Mouse (Mus musculus) neural tube, embryonic 14.5 days (tissue): Measurements from ENCODE around the gene Alox12b. TPM values are rescaled to one million over a fixed set of nuclear protein-coding genes. Genes with fewer than 3 reads are reported as not detected.

Experiments
- ATAC-seq: fragments of 200-750 bp; cut with Nextera tagmentation; 2 replicates; pipeline ENCODE4 v1.8.0; 2017; ENCODE audit warnings: low read depth, mild to moderate bottlenecking, moderate TSS enrichment, moderate library complexity
- H3K27ac ChIP-seq: fragments of 300-500 bp; sonication (generic); 2 replicates; pipeline ENCODE4 v1.5.1; 2014; ENCODE audit warnings: low read depth, mild to moderate bottlenecking, control low read depth, low read length, moderate library complexity, mixed read lengths
- H3K27me3 ChIP-seq: fragments of 300-500 bp; sonication (generic); 2 replicates; pipeline ENCODE4 v1.6.1; 2014; ENCODE audit warnings: low read length; ENCODE audit not compliant: control insufficient read depth, insufficient read depth
- H3K36me3 ChIP-seq: fragments of 300-500 bp; sonication (generic); 2 replicates; pipeline ENCODE4 v1.6.1; 2014; ENCODE audit warnings: low read length, mixed read lengths; ENCODE audit not compliant: control insufficient read depth, insufficient read depth
- H3K4me1 ChIP-seq: fragments of 300-500 bp; sonication (generic); 2 replicates; pipeline ENCODE4 v1.6.1; 2014; ENCODE audit warnings: low read length; ENCODE audit not compliant: control insufficient read depth, insufficient read depth
- H3K4me2 ChIP-seq: fragments of 300-500 bp; sonication (generic); 2 replicates; pipeline ENCODE4 v1.6.1; 2014; ENCODE audit warnings: mild to moderate bottlenecking, low read depth, low read length, control low read depth
- H3K4me3 ChIP-seq: fragments of 300-500 bp; sonication (generic); 2 replicates; pipeline ENCODE4 v1.5.1; 2014; ENCODE audit warnings: low read depth, low read length, control low read depth, mixed read lengths
- H3K9ac ChIP-seq: fragments of 300-500 bp; sonication (generic); replicated peaks from 2 replicates; pipeline ENCODE4 v1.6.1; 2014; ENCODE audit warnings: low read depth, mild to moderate bottlenecking, control low read depth, low read length, mixed read lengths
- H3K9me3 ChIP-seq: fragments of 300-500 bp; sonication (generic); 2 replicates; pipeline ENCODE4 v1.6.1; 2016; ENCODE audit warnings: low read length; ENCODE audit not compliant: control insufficient read depth
- WGBS: fragments of 180-500 bp; shearing (Covaris S2); extraction: QIAGEN DNeasy Blood & Tissue Kit; methylation state at CpG from one replicate; pipeline ENCODE4 v1.1.7; 2014; 5-methylcytosine and 5-hydroxymethylcytosine counted together
- polyA plus RNA-seq: library from polyadenylated mRNA; unstranded; fragments of >200 nt; fragmentation: Nextera tagmentation; extraction: Ambion mirVana; gene quantifications from 2 replicates; pipeline ENCODE4 v1.2.1, GENCODE M21; 2014

Gene Alox12b
- polyA plus RNA-seq, 1 experiment from 2014 or later = 0.67 TPM

DNA sequence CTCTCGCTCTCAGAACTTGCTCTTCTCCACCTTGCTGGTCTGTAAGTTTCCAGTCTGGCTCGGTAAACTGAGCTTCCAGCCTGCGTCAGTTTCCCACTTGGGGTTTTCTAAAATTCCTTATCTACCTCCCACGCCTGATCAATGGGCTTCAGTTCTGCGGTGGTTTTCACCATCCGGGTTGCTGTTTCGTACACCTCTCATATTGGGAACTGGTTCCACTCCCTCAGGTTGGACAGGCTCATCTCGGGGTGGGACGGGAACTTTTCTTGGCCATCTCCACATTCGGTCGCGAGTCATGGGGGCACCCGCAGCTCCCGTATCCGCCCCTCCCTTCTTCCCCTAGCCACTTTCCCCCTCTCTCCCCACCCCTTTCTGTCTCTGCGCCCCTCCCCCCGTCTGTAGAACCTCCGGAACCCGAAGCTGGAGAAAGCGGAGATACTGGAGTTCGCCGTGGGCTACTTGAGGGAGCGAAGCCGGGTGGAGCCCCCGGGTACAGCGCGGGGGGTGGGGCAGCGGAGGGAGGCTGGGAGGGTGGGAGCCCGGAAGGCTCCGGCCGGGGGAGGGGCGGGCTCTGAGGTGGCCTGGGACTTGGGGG, 35.0 kb upstream of the Alox12b start:
- H3K4me1 ChIP-seq = peaks cover 20% of the 10 kb centered on the region
- H3K4me3 ChIP-seq = peak overlapping the region; percentile 66
- peaks cover 9% of the 10 kb centered on the region; the same call in 1 of the 2 replicates for H3K27me3 ChIP-seq
- H3K9ac ChIP-seq = peak overlapping the region; percentile 69
- no peaks in the 10 kb centered on the region for H3K36me3 ChIP-seq
- whole genome bisulfite sequencing = under 1% methylated on average over 30 of the region's 32 CpGs
- 0 out of 2 replicates have a peak overlapping the region, but pooled peaks have one; percentile 18 for H3K27ac ChIP-seq
- no peak for ATAC-seq
- no peaks in the 10 kb centered on the region for H3K9me3 ChIP-seq
- peak overlapping the region; percentile 94 for H3K4me2 ChIP-seq

GRCm38 (mm10) chr11:69122336-69122951, 34.3 kb upstream of the Alox12b start, which contains the start of gene 9130213A22Rik:
Gene 9130213A22Rik, minus strand, starts transcription at chr11:69122589.
- Histone ChIP-seq H3K9ac (peak within 1 kb of the TSS; percentile 69), H3K4me1 (peaks cover 16% of the 10 kb centered on the region), H3K4me2 (peak within 1 kb of the TSS; percentile 94), H3K9me3 (no peaks in the 10 kb centered on the region), H3K27ac (peak within 1 kb of the TSS; percentile 18; the same call in 1 of the 2 replicates), H3K36me3 (no peaks in the 10 kb centered on the region), H3K4me3 (peak within 1 kb of the TSS; percentile 66), H3K27me3 (peaks cover 9% of the 10 kb centered on the region; the same call in 1 of the 2 replicates)
- under 1% methylated on average over 59 of the region's 66 CpGs for WGBS
- peak; percentile 57 for ATAC-seq

DNA sequence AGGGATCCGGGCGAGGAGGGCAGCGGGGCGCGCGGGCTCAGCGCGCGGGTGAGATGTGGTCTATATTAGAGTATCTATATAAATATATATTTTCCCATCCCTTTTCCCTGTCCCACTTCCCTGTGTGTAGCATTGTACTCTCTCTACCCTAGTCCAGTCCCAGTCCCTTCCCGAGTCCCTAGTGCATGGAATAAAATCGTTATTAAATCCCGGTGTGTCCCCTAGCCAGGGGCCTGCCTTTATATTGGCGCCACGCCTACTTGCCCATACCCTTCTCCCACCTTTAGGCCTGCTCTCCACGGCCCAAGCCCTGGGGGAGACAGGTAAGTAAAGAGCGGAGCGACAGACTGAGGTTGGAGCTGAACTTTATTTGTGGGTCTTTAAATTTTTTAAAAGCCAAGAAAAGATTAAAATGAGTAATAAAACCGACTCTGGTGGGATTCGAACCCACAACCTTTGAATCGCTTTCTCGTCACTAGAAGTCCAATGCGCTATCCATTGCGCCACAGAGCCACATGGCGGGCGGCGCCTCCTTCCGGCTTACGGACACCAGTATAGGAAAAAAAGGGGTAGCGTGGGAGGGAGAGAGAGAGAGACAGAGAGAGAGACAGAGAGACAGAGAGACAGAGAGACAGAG, 33.6 kb upstream of the Alox12b start:
- H3K4me3 ChIP-seq = peak overlapping the region; percentile 66
- peaks cover 9% of the 10 kb centered on the region; the same call in 1 of the 2 replicates for H3K27me3 ChIP-seq
- H3K9me3 ChIP-seq = no peaks in the 10 kb centered on the region
- peak overlapping the region; percentile 94 for H3K4me2 ChIP-seq
- peak; percentile 7; the same call in 1 of the 2 replicates for ATAC-seq
- H3K4me1 ChIP-seq = peaks cover 16% of the 10 kb centered on the region
- under 1% methylated on average over 29 of the region's 29 CpGs for WGBS
- no peaks in the 10 kb centered on the region for H3K36me3 ChIP-seq
- H3K27ac ChIP-seq = no peak overlapping the region; the same call in 1 of the 2 replicates
- peak overlapping the region; percentile 69 for H3K9ac ChIP-seq

DNA sequence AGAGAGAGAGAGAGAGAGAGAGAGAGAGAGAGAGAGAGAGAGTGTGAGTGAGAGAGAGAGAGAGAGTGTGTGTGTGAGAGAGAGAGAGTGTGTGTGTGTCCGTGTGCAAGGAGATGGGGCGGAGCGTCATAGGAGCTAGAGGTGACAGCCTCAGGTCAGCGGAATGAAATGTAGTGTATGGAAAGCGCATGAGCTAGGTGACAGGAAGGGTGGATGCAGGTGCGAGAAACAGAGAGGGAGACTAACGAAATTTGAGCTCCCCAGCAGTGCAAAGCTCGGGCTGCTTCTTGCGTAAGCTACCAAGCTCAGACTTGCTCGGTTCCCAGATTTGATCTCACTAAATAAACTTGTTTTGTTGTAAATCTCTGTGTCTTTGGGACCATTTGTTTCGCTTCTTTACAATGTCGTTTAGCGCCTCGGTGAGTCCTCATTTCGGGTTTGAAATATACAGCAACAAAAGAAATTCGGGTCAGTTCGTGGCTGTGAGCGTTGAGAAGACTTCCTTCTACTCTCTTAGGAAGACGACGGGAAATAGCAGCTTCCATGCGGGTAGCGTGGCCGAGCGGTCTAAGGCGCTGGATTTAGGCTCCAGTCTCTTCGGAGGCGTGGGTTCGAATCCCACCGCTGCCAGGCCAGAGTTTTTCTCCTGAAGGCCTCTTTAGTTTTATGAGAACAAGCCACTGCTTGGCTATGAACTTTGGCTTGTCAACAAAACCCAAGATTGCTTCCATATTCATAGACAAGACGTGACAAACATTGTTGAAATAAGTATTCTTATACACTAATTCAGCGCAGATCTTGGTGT, 32.9 kb upstream of the Alox12b start:
- ATAC-seq = peak; percentile 81
- under 1% methylated on average over 31 of the region's 31 CpGs for WGBS
- Histone ChIP-seq H3K4me2 (peak overlapping the region; percentile 94), H3K27ac (peak overlapping the region; percentile 70), H3K9me3 (no peaks in the 10 kb centered on the region), H3K9ac (peak overlapping the region; percentile 51), H3K27me3 (peaks cover 9% of the 10 kb centered on the region; the same call in 1 of the 2 replicates), H3K4me1 (peaks cover 16% of the 10 kb centered on the region), H3K4me3 (peak overlapping the region; percentile 66), H3K36me3 (no peaks in the 10 kb centered on the region)

- 0% methylated on average over 3 of the region's 3 CpGs for WGBS
Measured at GRCm38 (mm10) chr11:69124498-69124847, 32.3 kb upstream of the Alox12b start.

DNA sequence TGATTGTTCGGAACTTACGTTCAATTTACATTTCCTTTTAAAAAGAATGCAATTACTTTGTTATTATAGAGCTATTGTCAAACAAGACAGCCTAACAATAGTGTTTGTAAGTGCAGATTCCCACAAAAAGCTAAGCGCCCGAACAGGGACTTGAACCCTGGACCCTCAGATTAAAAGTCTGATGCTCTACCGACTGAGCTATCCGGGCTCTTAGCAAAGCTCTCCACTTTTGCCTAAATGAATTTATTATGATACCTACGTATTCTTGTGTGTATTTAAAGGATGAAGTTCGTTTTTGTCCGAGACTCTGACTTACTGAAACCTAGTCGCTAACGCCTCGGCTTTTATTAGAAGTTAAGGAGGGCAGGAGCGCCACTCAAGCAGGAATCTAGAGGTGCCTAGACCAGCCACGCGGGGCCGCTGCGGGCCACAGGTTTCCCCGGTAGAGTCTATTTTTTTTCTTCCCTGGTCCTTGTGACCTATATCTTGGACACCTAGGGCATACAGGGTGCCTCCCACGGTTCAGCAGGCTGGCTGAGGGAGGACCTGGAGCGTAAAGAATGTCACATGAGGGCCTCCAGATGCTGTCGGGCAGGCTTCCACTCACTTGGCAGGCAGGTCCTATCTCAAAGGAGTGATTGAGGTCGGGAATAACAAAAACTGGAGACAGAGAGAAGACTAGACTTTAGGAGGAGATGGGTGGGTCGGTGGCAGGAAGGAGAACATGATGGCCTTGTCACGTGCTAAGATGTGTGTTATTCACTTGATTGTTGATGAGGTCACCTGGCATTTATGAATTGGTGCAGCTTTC, 31.5 kb upstream of the Alox12b start:
- Histone ChIP-seq H3K4me3 (peak overlapping the region; percentile 45), H3K36me3 (no peaks in the 10 kb centered on the region), H3K4me1 (peaks cover 8% of the 10 kb centered on the region; the same call in 1 of the 2 replicates), H3K27ac (peak overlapping the region; percentile 52), H3K27me3 (peaks cover 9% of the 10 kb centered on the region; the same call in 1 of the 2 replicates), H3K9ac (peak overlapping the region; percentile 48), H3K4me2 (peak overlapping the region; percentile 74), H3K9me3 (no peaks in the 10 kb centered on the region)
- WGBS = under 1% methylated on average over 24 of the region's 24 CpGs
- peak; percentile 63 for ATAC-seq

More at GRCm38 (mm10) chr11:69124498-69124847, 32.3 kb upstream of the Alox12b start:
- Histone ChIP-seq H3K4me3 (peak overlapping the region; percentile 66), H3K9ac (no peak overlapping the region), H3K9me3 (no peaks in the 10 kb centered on the region), H3K4me1 (peaks cover 12% of the 10 kb centered on the region), H3K27me3 (peaks cover 9% of the 10 kb centered on the region; the same call in 1 of the 2 replicates), H3K4me2 (no peak overlapping the region; the same call in 1 of the 2 replicates), H3K27ac (no peak overlapping the region), H3K36me3 (no peaks in the 10 kb centered on the region)
- peak; percentile 70 for ATAC-seq

DNA sequence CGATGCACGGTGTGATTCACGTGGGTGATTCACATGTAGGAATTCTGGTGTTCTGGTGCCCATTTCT, 31.1 kb upstream of the Alox12b start, which contains the start of gene Aloxe3:
TSS of gene Aloxe3 (plus strand) at position 45 of the 67 bp plus-strand sequence.
- Histone ChIP-seq H3K4me2 (peak within 1 kb of the TSS; percentile 74), H3K9me3 (no peaks in the 10 kb centered on the region), H3K9ac (peak within 1 kb of the TSS; percentile 48), H3K36me3 (no peaks in the 10 kb centered on the region), H3K4me1 (peaks cover 8% of the 10 kb centered on the region; the same call in 1 of the 2 replicates), H3K27me3 (0 out of 2 replicates have a peak, but pooled peaks cover 7% of the 10 kb centered on the region), H3K27ac (peak within 1 kb of the TSS; percentile 52), H3K4me3 (peak within 1 kb of the TSS; percentile 45)
- no peak for ATAC-seq
- WGBS = 0% methylated on average over 3 of the region's 3 CpGs
